Mouse (Mus musculus) kidney, adult 2 months (tissue): Measurements from ENCODE around the gene Phactr1. TPM values are rescaled to one million over a fixed set of nuclear protein-coding genes. Genes with fewer than 3 reads are reported as not detected.
A peak's percentile ranks its signal among the peaks of the same experiment; 100 is the strongest.

Experiments
- DNase-seq: peaks from one replicate; pipeline ENCODE4 v3.0.0; 2021
- H3K27ac ChIP-seq: fragments of 200-500 bp; 2 replicates; pipeline ENCODE4 v1.5.1; 2012; ENCODE audit warnings: low read depth, low read length, control low read depth, inconsistent platforms; ENCODE audit not compliant: insufficient read depth
- H3K27me3 ChIP-seq: fragments of 200-500 bp; replicated peaks from 2 replicates; pipeline ENCODE4 v1.6.1; 2012; ENCODE audit warnings: mild to moderate bottlenecking, moderate library complexity, low read length, inconsistent platforms; ENCODE audit not compliant: control insufficient read depth, insufficient read depth
- H3K36me3 ChIP-seq: fragments of 200-500 bp; 2 replicates; pipeline ENCODE4 v1.6.1; 2012; ENCODE audit warnings: mild to moderate bottlenecking, moderate library complexity, low read length, inconsistent platforms; ENCODE audit not compliant: control insufficient read depth, insufficient read depth
- H3K4me1 ChIP-seq: fragments of 200-500 bp; 2 replicates; pipeline ENCODE4 v1.6.1; 2011; ENCODE audit warnings: low read length; ENCODE audit not compliant: control insufficient read depth, insufficient read depth
- H3K4me3 ChIP-seq: fragments of 200-500 bp; 2 replicates; pipeline ENCODE4 v1.5.1; 2011; ENCODE audit warnings: mild to moderate bottlenecking, low read depth, low read length, control low read depth; ENCODE audit not compliant: insufficient read depth
- CTCF ChIP-seq: fragments of 200-500 bp; conservative IDR thresholded peaks from 2 replicates; pipeline ENCODE4 v1.5.1; 2011; ENCODE audit warnings: low read depth, mild to moderate bottlenecking, control low read depth, low read length, moderate library complexity, mixed read lengths; ENCODE audit not compliant: insufficient read depth, insufficient read length
- POLR2A ChIP-seq: fragments of 200-500 bp; IDR thresholded peaks from one replicate; pipeline ENCODE4 v1.6.1; 2011; ENCODE audit warnings: low read depth, low read length, control low read depth
- WGBS: fragments of 180-500 bp; shearing (Covaris S2); methylation state at CpG from one replicate; pipeline ENCODE4 v1.1.7; 2018; 5-methylcytosine and 5-hydroxymethylcytosine counted together
- polyA plus RNA-seq: library from polyadenylated mRNA; depleted of rRNA; stranded (reverse); fragments of >200 nt; gene quantifications from 2 replicates; pipeline ENCODE4 v1.2.3, GENCODE M21; 2012

Phactr1 gene
- polyA plus RNA-seq, 1 experiment: 8.9 TPM

DNA sequence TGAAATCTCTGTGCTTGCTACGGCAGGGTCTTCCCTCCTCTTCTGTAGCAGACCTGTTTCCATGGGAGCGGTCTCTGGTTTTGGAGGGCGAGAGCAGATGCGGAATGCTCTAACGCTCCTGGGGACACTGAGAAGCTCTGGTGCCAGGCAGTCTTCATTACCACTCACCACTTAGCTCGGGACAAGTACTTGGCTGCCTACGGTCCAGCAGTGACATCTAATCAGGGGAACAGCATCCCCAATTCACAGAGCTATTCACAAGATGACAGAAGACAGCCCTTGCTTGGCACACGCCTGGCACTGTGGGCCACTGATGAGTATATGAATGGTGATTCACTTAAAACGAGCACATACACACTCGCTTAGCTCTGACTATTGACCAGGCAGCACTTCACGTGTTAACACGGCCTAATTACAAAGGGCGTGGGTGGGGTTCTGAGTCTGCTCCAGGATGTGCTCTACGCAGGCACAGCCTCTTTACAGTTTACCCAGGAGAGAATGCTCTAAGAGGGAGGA is 471.6 kb downstream of the Phactr1 start:
- no peak for TF ChIP-seq CTCF
- no peaks in the 10 kb centered on the region; the same call in none of the 2 replicates for H3K36me3 ChIP-seq
- H3K27me3 ChIP-seq: no peaks in the 10 kb centered on the region
- no peaks in the 10 kb centered on the region for H3K4me1 ChIP-seq
- no peak for DNase-seq
- H3K4me3 ChIP-seq: no peak overlapping the region
- 95% methylated on average over 14 of the region's 14 CpGs for WGBS
- H3K27ac ChIP-seq: no peak overlapping the region

DNA sequence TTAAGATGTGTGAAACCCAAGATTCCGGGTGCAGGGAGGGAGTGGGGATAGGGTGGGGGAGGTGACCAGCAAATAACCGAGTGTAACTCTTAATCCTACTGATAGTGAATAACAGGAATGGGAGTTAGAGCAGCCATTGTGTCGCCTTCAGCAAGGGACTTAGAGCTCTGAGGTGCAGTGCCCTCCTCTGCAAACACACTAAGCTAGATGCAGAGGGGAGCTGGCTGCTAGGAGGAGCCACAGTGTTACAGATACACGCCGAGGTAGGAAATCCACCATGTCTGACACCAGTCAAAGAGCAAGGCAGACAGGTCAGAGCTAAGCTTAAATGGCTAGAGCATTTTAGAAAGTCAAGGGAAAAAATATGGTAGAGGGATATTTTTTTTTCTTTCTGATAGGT is 476.9 kb downstream of the Phactr1 start:
- Histone ChIP-seq H3K36me3 (no peaks in the 10 kb centered on the region; the same call in none of the 2 replicates), H3K27ac (no peak overlapping the region), H3K4me3 (no peak overlapping the region), H3K4me1 (no peaks in the 10 kb centered on the region), H3K27me3 (no peaks in the 10 kb centered on the region)
- no peak for DNase-seq
- 77% methylated on average over 5 of the region's 5 CpGs for WGBS
- no peak for TF ChIP-seq POLR2A
- TF ChIP-seq CTCF: no peak

DNA sequence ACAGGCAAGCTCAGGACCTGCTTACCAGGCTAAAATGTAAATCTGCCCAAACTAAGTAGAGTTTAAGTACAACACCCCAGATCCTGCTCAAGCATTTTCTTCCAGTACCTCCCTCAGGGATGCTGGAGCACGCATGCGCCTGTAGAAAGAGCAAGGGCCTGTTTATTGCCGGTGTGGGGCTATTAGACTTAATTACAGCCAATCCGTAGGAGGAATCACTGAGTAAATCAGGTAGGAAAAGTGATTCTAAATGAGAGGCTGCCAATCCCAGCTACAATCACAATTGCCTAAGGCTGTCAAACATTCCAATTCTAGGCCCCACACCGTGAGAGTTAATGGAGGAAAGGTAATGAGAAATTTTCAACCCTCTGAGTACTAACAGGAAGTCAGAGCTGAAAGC is 477.9 kb downstream of the Phactr1 start:
- TF ChIP-seq CTCF (no peak), POLR2A (no peak)
- no peak overlapping the region for H3K4me3 ChIP-seq
- no peaks in the 10 kb centered on the region; the same call in none of the 2 replicates for H3K36me3 ChIP-seq
- H3K27me3 ChIP-seq: no peaks in the 10 kb centered on the region
- no peaks in the 10 kb centered on the region for H3K4me1 ChIP-seq
- peak; percentile 61 for DNase-seq
- 57% methylated on average over 5 of the region's 5 CpGs for WGBS
- H3K27ac ChIP-seq: no peak overlapping the region

DNA sequence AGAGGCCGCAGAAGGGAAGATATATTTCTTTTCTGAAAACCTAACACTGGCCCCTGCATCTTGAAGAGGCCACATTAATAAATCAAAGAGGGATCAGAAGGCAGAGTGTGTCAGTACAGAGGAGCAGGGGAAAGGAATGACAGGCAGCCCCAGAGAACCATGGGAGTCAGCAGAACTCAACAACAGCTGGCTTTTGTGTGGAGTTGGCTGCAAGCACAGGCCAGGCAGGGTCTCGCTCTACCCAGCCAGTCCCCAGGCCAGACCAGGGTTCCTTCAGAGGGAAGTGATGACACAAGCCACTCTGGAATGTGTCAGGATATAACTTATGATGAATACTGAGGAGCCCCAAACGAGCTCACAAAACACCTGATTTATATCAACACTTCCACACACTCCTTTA is 479.0 kb downstream of the Phactr1 start:
- TF ChIP-seq POLR2A: no peak
- no peak for TF ChIP-seq CTCF
- no peak overlapping the region for H3K4me3 ChIP-seq
- H3K36me3 ChIP-seq: no peaks in the 10 kb centered on the region
- H3K4me1 ChIP-seq: no peaks in the 10 kb centered on the region
- H3K27ac ChIP-seq: no peak overlapping the region; the same call in 1 of the 2 replicates
- H3K27me3 ChIP-seq: no peaks in the 10 kb centered on the region
- WGBS: 52% methylated on average over 3 of the region's 3 CpGs
- DNase-seq: peak; percentile 58

- H3K4me3 ChIP-seq: no peak overlapping the region
- TF ChIP-seq POLR2A (no peak), CTCF (no peak)
- DNase-seq: no peak
- H3K27ac ChIP-seq: no peak overlapping the region
- H3K27me3 ChIP-seq: no peaks in the 10 kb centered on the region
- no peaks in the 10 kb centered on the region for H3K36me3 ChIP-seq
- 77% methylated on average over 9 of the region's 9 CpGs for WGBS
- H3K4me1 ChIP-seq: no peaks in the 10 kb centered on the region
Observed at GRCm38 (mm10) chr13:43167721-43168120, 487.3 kb downstream of the Phactr1 start.

DNA sequence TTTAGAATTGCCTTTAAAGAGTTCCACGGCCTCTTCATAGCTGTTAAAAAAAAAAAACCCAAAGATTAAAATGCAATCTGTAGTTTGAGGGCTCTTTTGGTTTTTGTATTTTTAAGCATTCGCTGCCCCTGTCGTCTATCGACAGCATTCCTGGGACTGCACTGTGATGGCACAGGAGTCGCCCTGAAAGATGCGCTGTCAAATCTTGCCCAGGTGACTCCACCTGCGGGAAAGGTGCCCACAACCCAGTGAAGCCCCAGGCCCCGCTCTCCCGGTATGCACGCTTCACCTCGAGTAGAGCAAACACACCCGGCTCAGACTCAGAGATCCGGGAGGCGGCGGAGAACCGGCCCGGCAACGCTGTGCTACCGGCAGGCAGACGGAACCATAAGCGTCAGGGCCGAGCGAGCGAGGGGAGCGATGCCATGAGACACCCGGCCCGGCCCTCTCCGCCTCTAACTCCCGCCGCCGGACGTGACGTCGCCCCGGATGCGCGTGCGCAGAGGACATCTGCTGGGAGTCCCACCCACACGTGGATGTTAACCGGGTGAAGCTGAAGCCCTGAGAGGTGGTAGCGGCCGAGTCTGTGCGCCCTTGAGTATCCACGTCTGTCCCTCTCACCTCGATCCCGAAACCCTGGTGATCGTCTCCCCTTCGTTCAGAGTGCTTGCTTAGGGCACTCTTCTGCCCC is 490.7 kb downstream of the Phactr1 start, which contains the start of gene Tbc1d7:
Gene Tbc1d7 (minus strand): TSS at position 482 of the 691 bp plus-strand sequence.
- under 1% methylated on average over 48 of the region's 48 CpGs for WGBS
- peak; percentile 98 for DNase-seq
- Histone ChIP-seq H3K4me1 (no peaks in the 10 kb centered on the region), H3K27me3 (no peaks in the 10 kb centered on the region), H3K27ac (peak within 1 kb of the TSS; percentile 70), H3K4me3 (peak within 1 kb of the TSS; percentile 90), H3K36me3 (no peaks in the 10 kb centered on the region)
- TF ChIP-seq CTCF: no peak
- peak; percentile 72 for TF ChIP-seq POLR2A

DNA sequence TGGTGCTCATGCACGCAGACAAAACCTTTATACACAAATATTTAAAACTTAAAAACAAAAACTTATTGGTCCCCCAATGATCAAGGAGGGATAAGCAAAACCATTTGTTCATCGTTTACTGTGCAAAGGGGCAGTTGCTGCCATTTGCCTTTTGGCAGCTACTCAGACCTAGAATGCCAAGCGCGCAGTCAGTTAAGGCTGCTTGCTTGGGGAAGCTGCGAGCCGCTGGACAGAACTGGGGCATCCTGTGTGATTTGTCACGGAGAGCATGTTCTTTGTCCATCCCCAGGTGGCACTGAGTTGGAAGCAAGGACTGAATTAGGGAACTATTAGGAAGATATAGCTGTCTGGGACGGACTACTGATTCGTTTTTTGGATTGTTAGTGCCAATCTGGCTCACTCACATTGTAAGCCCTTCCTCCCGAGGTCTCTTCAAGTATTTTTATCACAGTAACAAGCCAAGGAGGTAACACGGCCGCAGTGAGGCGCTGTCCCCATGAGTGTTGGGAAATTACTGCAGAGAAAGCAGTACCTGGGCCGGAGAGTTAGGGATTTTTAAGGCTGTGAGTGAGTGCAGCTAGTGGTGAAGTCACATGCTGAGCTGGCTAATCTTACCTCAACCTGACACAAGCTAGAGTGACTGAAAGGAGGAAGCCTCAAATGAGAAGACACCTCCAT is 491.8 kb downstream of the Phactr1 start:
- no peaks in the 10 kb centered on the region for H3K36me3 ChIP-seq
- no peaks in the 10 kb centered on the region for H3K4me1 ChIP-seq
- no peaks in the 10 kb centered on the region for H3K27me3 ChIP-seq
- peak overlapping the region; percentile 67 for H3K4me3 ChIP-seq
- WGBS: 37% methylated on average over 14 of the region's 14 CpGs
- no peak overlapping the region for H3K27ac ChIP-seq
- TF ChIP-seq POLR2A: no peak
- TF ChIP-seq CTCF: 0 out of 2 replicates have a peak, but pooled peaks have one; percentile 11
- DNase-seq: peak; percentile 12
